Mouse (Mus musculus) megakaryocyte, embryonic 14.5 days (primary cell): ENCODE results near the gene Bysl.

Experiments used
- FLI1 ChIP-seq: IDR thresholded peaks from 2 replicates; pipeline ENCODE4 v1.6.1; 2012; ENCODE audit warnings: low read length, inconsistent platforms, mixed read lengths
- GATA1 ChIP-seq: IDR thresholded peaks from 3 replicates; pipeline ENCODE4 v1.6.1; 2012; ENCODE audit warnings: mixed read lengths, low read length, inconsistent platforms, borderline replicate concordance

GRCm38 (mm10) chr17:47566133-47566532 lies 45.2 kb downstream of the Bysl start:
- TF ChIP-seq FLI1: no peak
- TF ChIP-seq GATA1: no peak
